Mouse (Mus musculus) olfactory bulb, adult 2 months (tissue): ENCODE results near the gene Olfr1056.
"Not testable (repeated sequence)": the region's sequence is repeated elsewhere in the genome, so short reads cannot be mapped to it uniquely, and the experiment has no call there.

Source experiments
- CTCF ChIP-seq: fragments of 200-500 bp; IDR thresholded peaks from 2 replicates; pipeline ENCODE4 v1.5.1; 2012; ENCODE audit warnings: low read depth, mild to moderate bottlenecking, low read length, moderate library complexity; ENCODE audit not compliant: insufficient read depth
- POLR2A ChIP-seq: fragments of 200-500 bp; IDR thresholded peaks from 2 replicates; pipeline ENCODE4 v1.6.1; 2012; ENCODE audit warnings: mild to moderate bottlenecking, low read depth, low read length, moderate library complexity; ENCODE audit not compliant: insufficient read depth

GRCm38 (mm10) chr2:86351751-86352150, 10.5 kb downstream of the Olfr1056 start:
- TF ChIP-seq CTCF, POLR2A: not testable (repeated sequence)
